Mouse (Mus musculus): Measurements from ENCODE around the gene 1700011L22Rik.

Gene 1700011L22Rik

DNA sequence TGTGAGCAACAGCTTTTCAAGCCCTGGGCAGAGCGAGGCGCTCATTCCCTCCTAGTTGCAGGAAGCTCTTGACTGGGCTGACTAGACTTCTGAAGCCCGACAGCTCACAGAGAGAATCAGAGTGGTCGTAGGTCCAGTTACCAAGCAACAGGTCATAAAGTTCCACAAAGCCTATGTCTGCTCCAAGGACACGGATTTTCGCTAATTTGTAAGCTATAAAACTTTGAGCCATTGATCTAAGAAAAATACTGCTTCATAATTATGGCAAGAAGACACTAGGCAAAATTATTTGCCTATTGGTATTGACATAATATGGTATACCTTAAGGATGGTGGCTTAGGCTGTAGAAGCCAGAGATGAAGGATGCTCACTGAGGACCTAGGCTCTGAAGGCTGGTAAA is at the start of gene 1700011L22Rik:
1700011L22Rik (minus strand) TSS at position 101 of the 400 bp plus-strand sequence.
- DNase-seq (ENCODE audit: low spot score), result no peak

DNA sequence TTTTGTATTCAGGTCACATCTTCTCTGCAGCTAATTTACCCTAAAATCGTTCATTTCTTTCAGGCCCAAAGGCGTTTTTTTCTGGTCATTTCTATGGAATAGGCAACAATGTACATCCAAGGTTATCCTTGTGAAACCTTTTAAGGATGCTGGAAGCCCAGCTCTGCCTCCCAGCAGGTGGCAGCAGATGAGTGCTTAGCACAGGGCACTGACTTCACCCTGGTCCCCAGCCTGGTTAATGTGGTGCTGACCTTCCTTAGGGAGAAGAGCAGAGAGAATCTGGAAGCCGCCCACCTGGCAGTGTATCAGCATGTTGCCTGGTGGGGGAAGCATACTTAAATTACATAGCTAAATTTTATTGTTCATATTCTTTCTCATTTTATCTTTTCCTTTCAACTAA is 49.4 kb upstream of the 1700011L22Rik start:
- peak; percentile 34 for DNase-seq (ENCODE audit: low spot score)

DNA sequence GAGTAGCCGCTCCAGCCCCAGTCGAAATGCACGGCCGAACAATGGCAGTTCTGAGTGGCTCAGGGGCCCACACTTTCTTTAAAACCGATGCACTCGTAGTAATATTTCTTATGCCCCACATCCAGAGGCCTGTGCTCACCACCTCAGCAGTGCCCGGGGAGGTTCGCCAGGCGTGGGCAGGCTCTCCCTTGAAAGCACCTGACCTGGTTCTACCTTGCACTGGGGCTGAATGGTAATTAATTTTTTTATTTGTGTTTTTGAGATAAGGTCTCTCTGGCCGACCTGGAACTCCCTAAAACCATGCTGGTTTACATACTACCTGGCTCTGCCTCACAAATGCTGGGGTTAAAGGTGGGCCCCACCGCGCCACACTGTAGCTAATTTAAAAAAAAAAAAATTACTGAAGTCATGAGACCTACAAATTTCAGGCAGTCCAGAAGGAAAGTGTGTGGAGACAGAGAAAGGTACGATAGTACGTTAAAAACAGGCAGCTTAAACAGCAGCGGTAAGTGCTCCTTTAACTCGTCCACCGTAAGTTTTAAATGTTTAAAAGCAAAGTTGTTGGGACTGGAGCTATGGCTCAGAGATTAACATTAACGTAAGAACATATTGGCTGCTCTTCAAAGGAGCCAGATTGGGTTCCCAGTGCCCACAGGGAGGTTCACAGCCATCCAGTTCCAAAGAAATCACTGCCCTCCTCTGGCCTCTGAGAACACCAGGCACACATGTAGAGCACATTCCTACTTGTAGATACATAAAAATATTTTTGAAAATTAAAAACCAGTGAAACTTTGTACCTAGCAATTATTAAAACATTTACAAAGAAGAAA is 47.1 kb upstream of the 1700011L22Rik start:
- no peak for DNase-seq (ENCODE audit: low spot score)

DNA sequence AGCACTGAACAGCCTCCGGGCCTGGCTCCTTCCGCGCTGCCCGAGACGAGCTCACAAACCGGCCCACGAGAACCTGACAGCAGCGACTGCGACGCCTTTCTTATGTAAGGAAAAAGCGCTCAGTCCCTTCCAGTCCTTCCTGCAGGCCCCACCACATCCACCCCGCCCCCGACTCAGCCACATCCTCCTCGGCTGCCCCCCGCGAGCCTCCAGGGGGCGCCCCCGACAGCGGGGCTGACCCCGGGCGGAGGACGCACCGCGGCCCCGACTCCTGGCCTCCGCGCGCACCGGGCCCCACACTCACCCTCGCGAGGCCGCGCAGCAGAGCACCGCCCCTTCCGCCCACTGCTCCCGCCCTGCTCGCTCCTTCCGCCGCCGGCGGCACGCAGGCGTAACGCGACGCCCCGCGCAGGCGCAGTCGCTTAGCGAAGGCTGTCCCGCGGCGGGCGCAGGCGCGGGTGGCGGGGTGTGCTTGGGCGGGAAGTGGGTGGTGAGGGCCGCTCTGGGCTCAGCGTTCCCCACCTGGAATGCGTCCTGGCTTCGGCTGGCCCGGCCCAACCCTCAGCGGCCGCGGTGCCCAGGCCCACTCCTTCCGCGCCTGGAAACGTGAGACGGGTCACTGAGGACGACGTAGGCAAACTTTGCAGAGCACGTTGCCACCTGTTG is 46.4 kb upstream of the 1700011L22Rik start, which contains the start of gene Mmaa:
Mmaa (minus strand) TSS at position 328 of the 666 bp plus-strand sequence.
- peak; percentile 97 for DNase-seq (ENCODE audit: low spot score)

DNA sequence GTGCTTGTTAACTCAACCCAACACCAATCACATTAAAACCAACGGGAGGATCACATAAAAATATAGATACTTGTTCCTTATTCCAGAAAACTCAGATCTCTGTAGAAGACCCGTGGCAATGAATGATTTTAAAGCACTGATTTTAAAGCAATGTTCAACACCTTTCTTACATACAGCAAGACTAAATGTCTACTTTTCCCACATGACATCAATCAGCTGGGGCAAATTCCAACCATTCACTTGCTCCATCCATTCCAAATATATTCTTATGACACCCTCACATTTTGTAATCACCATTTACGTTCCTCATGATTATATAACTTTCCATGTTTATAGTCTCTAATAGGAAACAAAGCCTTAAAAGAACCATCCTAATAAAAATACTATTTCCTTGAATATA is 45.5 kb upstream of the 1700011L22Rik start:
- no peak for DNase-seq (ENCODE audit: low spot score)

DNA sequence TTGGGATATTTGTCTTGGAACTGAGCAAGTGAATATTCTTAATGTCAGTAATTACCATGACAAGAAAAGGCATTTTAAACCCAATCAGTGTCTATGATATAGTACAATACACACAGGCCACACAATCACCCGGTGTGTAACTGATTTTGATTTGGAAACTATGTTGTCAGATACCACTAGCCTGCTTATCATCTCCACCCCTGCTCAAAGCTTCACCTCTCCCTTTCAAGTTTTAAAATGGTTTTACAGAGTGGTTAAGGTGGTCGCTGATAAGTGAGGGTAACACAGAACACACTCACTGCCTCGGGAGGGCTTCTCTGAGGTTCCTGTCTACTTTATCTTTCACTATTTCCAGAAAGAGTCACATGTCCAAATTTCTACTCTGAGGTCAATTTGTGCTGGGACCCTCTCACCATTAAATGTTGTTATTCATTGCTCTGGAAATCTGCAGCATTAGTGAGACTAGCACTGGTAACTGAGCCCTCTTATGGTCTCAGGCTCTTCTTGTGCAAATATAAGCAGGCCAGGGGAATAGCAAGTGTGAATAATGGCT is 44.4 kb upstream of the 1700011L22Rik start:
- DNase-seq (ENCODE audit: low spot score), result no peak

DNA sequence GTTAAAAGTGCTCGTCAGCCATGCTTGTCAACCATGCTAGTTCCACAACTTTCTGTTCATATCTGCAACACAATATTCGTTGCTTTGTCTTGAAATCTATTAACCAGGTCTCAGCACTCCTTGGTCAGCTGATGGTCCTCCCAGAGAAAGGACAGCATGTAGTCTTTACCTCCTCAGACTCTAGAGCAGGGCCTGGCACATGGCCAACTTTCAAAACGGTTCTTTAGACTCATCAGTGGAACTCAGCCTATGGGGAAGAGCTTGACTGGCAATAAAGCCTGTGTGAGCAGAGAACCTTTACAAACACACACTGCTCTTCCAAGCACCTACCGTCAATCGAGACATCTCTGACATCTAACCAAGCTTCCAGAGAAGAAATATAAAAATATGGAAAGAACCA is 41.2 kb upstream of the 1700011L22Rik start:
- DNase-seq (ENCODE audit: low spot score), result no peak

DNA sequence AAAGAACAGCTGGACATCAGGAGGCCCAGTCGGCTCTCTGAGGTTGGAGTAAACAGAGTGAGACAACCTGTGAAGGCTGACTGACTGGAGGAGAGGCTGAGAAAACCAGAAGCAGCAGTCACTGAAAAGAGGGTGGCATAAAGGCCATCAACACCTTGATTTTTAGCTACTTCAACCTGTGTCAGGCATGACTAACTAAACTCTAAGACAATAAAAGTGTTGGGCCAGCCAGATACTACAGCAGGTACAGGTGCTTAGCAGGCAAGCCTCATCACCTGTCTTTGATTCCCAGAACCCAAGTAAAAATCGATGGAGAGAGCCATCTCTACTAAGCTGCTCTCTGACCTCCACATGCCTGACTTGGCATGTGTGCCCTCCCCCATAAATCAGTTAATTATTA is 40.3 kb upstream of the 1700011L22Rik start:
- no peak for DNase-seq (ENCODE audit: low spot score)

DNA sequence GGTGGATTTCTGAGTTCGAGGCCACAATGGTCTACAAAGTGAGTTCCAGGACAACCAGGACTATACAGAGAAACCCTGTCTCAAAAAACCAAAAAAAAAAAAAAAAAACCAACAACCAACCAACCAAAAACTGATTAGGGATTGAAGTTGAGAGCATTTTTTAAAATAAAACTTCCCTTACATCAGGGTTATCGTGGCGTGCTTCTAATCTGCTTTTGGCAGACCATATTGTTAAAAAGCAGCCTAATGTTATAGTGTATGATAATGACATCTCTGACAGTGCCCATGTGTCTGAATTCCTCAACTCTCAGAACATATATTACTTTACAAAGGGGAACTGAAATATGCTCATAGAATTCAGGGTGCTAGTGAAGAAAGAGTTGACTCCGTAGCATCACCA is 39.9 kb upstream of the 1700011L22Rik start:
- no peak for DNase-seq (ENCODE audit: low spot score)

DNA sequence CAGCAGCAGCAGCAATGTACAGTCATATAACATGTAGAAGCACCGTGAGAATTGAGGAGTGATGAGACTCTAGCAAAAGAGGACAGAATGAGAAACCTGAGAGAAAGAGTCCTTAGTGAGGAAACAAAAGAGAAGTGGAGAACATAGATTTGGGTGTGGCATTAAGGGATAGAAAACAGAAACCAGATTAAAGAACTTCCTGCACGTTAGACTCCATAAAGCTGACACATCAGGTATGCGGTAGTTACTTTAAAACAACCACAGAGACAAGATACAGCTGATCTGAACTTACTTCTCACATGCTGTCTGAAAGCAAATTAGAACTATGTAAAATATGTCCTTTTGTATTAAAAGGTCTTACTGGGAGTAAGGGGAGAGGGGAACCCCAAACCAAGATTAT is 38.1 kb upstream of the 1700011L22Rik start:
- DNase-seq (ENCODE audit: low spot score), result no peak

DNA sequence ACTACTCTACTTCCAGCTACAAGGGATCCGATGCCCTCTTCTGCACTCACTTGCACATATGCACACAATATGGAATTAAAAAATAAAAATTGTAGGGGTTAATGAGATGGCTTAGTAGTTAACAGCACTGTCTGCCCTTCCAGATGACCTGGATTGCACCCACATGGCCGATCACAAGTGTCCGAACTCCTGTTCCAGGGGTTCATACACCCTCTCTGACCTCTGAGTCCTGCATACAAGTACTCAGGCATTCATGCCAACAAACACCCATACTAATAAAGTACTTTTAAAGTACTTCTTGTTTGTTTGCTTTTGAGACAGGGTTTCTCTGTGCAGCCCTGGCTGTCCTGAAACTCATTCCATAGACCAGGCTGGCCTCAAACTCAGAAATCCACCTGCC is 36.3 kb upstream of the 1700011L22Rik start:
- no peak for DNase-seq (ENCODE audit: low spot score)

DNA sequence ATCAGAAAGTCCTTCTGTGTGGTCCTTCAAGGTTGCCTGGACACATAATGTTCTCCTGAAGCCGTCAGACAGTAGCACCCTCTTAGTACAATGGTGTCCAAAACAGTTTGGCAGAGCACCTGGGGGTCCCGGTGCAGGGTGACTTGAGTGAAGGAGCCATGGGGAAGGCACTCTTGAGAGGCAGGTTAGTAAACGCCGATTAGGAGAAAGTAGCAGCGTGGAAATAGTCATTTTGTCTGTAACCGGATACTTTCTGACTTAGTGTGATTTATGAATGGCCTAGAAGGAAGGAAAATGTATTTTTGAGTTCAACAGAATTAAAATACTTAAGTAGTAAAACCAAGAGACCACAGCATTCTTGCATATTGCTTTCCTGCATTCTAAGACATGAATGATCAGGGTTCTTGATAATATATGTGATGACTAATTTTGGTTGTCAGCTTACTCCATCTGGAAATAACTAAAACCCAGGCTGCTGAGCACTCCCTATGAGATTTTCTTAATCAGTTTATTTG is 33.1 kb upstream of the 1700011L22Rik start:
- DNase-seq (ENCODE audit: low spot score), result no peak

DNA sequence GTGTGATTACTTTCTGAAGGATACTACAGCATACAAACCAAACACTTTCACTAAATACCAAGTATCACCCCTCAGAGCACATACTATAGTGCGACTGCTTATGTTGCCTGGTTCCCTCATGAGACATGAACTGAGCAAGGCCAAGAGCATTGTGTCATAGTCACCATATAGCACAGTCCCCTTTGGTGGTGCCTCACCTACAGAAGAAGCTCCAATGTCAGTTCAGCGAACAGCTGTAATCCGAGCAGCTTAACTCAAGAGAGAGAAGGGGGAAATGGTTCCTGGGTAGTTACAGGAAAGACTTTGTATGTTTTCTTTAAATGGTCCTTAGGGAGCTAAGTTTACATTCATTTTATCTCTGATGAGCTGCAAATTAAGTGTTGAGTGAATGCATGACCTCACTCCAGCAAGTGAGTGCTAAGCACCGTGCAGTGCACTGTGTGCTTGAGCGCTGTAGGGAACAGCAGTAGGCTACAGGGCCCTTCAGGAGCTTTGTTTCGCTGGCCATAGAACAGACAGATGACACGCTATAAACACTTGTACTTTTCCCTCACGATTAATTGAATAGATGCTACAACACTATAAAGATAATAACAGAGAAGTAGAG is 29.0 kb upstream of the 1700011L22Rik start:
- no peak for DNase-seq (ENCODE audit: low spot score)

DNA sequence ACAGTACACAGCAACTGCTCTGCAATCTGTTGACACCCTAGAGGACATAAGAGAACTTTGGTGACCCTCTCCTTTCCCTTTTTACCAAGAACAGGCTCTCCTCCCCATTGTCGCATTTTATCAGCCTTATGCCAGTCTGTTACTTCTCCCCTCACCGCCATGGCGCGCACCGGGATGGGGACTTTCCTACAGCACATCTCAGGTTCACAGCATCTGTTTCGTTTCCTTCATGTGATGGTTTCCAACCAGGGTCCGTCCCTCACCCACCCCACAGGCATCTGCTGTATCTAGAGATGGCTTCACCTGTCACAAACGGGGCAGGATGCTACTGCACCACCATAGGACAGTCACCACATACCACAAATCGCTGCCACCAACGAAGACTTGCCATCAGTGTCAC is 26.6 kb upstream of the 1700011L22Rik start:
- DNase-seq (ENCODE audit: low spot score), result no peak

DNA sequence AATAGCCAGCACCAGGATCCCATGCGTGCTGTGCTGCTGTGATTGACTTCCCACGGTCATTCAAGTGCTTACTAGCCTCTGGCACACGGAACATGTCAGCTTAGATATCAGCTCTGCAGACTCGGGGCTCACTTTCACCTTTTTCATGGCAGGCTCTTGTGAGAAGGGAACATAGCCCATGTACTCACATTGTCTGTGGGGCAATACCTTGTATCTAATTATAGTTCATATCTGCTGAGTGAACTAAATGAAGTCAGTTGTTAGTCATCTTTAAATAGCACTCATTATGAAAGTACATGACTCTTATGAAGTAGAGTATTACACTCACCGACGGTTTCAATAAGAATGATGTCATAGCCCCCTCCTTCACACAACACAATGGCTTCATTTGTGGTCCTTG is 25.4 kb upstream of the 1700011L22Rik start:
- no peak for DNase-seq (ENCODE audit: low spot score)

DNA sequence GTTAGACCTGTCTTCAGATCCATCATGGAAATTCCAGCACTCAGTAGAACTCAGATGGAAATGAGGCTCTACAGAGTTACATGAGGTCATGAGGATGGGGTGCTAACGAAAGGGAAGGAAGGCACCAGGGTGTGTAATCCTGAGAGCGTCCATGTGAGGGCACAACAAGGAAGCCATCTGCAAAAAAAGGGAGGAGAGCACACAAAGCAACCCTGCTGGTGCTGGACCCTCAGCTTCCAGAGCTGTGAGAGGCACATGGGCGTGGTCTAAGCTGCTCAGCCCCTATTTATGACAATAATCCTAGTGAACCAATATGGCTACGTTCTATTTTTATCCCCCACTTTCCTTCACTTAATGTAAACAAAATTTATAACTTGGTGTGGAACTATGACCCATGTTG is 24.3 kb upstream of the 1700011L22Rik start:
- no peak for DNase-seq (ENCODE audit: low spot score)

DNA sequence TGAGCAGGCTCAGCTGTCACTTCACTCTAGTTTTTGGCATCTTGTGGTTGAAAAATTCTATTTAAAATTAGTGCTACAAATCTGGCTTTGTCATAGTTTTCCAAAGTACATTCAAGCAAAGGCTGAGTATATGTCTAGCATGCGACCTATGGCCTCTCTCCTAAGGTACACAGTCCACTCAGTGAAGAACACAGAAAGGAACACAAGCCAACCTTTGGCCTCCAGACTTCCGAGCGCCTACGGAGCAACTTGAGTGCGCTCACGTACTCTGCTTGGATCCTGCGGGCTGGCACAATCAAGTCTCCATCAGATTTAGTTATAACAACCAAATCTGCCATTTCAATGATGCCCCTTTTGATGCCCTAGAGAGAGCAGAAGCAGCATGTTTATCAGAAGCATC is 20.6 kb upstream of the 1700011L22Rik start:
- DNase-seq (ENCODE audit: low spot score), result no peak

DNA sequence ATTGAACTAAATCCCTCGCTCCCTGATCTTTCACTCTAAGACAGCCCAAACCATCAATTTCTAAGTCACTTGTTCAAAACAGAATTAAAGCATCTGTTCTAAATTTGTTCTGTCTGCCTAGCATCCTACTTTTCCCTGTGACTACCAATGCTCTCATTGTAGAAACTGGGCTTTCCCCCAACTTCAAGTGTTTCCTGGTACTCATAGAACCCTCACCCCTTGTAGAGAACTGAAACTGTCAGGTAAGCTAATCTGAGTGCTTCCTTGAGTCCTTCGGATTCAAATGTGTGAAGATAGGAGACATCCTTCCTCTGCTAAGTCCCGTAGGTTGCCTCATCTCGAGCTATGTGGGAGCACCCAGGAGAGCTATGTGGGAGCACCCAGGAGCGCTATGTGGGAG is 13.6 kb upstream of the 1700011L22Rik start:
- no peak for DNase-seq (ENCODE audit: low spot score)

DNA sequence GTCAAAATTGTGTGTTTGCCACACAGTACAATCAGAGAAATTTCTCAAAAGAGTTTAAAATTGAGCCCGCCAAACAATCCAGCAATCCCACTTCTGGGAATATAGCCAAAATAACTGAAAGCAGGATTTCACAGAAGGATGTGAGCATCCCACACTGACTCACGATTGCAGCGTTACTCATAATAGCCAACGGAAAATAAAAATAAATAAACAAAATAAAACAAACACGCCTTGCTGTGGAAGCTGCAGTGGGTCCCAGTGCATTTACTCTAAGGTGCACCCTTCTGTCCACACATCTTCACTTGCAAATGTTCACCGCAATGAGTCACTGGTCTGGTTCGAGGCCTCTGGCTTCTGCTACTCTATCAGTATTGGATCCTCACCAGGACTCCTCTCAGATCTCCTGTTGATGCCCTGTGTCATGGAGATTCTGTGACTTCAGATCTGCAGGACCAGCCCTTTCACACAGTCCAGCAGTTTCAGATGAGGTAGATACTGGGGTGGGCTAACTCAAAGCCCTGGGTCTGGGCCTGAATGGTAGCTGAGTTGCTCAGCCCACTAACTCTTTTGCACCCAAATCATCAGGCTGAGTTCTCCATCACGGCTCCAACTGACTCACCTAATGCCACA is 7.8 kb upstream of the 1700011L22Rik start:
- DNase-seq (ENCODE audit: low spot score), result no peak

DNA sequence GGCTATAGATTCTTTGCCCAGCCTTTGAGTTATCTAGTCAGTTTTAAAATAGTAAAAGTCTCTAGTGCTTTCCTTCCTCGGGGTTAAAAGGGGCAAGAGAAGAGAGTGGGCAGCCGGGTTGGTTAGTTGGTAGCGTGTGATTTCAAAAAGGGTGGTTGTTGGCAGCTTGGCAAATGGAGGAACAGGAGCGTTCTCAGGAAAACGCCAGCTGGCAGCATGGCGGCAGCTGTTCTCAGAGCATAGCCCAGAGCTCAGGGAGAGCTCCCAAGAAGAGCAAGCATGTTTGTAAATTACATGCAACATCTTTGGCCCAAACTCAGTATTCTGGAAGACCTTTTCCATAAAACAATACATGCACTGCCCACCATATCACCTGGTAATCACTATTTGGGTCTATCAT is 5.4 kb upstream of the 1700011L22Rik start:
- DNase-seq (ENCODE audit: low spot score), result no peak

DNA sequence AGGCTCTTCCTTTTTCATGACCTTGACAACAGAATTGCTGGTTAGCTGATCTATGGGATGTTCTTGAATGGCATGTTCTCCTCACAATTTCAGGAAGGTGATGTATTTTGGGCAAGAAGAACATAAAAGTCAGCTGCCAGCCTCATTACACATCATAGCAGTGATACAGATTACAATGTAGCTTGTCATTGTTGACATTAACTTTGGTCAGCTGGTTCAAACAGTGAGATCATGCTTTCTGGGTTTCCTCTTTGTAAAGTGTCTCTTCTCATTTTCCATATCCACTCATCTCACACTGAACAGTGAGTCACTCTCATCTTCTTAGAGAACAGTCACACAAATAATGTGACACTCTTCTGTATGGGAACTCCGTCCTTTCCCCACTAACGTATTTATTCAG is 4.9 kb downstream of the 1700011L22Rik start:
- no peak for DNase-seq (ENCODE audit: low spot score)

DNA sequence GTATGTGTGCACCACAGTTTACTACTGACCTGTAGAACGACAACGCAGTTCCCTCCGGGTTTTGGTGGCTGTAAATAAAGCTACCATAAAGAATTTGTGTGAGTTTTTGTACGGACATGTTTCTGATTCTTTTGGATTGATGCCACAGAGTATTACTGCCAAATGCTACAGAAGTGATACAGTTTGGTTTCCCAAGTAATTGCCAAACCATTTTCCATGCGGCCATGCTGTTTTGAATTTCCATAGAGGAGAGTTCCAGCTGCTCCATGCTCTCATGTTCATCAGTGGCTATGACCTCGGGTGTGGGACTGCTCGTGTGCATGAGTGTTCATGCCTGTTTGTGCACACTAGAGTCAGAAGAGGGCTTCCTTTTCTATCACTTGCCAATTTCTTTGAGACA is 8.4 kb downstream of the 1700011L22Rik start:
- no peak for DNase-seq (ENCODE audit: low spot score)

All from ovary, adult 18-20 months (tissue).